Mouse (Mus musculus) bone marrow, adult 2 months (tissue): ENCODE results near the gene Trir. TPM values are rescaled to one million over a fixed set of nuclear protein-coding genes. Genes with fewer than 3 reads are reported as not detected.

Source experiments
- H3K27ac ChIP-seq: fragments of 200-500 bp; 2 replicates; pipeline ENCODE4 v1.5.1; 2012; ENCODE audit warnings: low read depth, mild to moderate bottlenecking, control low read depth, inconsistent platforms, low read length; ENCODE audit not compliant: control insufficient read depth, poor library complexity, insufficient read depth
- H3K4me1 ChIP-seq: fragments of 200-500 bp; 2 replicates; pipeline ENCODE4 v1.6.1; 2011; ENCODE audit warnings: low read length; ENCODE audit not compliant: control insufficient read depth, insufficient read depth
- H3K4me3 ChIP-seq: fragments of 200-500 bp; replicated peaks from 2 replicates; pipeline ENCODE3; 2011; ENCODE audit warnings: mild to moderate bottlenecking, low read depth, low read length, control low read depth; ENCODE audit not compliant: control insufficient read depth
- CTCF ChIP-seq: fragments of 200-500 bp; IDR thresholded peaks from 2 replicates; pipeline ENCODE4 v1.5.1; 2011; ENCODE audit warnings: low read length, control low read depth; ENCODE audit not compliant: control insufficient read depth, insufficient read depth
- POLR2A ChIP-seq: fragments of 200-500 bp; IDR thresholded peaks from 2 replicates; pipeline ENCODE4 v1.6.1; 2011; ENCODE audit warnings: low read depth, mild to moderate bottlenecking, control low read depth, low read length, borderline replicate concordance; ENCODE audit not compliant: control insufficient read depth
- WGBS: fragments of 180-500 bp; shearing (Covaris S2); methylation state at CpG from one replicate; pipeline ENCODE4 v1.1.7; 2018; 5-methylcytosine and 5-hydroxymethylcytosine counted together
- polyA plus RNA-seq: library from polyadenylated mRNA; stranded (reverse); fragments of >200 nt; gene quantifications from 2 replicates; pipeline ENCODE4 v1.2.4, GENCODE M21; 2011; ENCODE audit warnings: low replicate concordance; ENCODE audit not compliant: missing spikeins, insufficient read depth, insufficient read length

Gene Trir
- polyA plus RNA-seq, 1 experiment, result 300 TPM

DNA sequence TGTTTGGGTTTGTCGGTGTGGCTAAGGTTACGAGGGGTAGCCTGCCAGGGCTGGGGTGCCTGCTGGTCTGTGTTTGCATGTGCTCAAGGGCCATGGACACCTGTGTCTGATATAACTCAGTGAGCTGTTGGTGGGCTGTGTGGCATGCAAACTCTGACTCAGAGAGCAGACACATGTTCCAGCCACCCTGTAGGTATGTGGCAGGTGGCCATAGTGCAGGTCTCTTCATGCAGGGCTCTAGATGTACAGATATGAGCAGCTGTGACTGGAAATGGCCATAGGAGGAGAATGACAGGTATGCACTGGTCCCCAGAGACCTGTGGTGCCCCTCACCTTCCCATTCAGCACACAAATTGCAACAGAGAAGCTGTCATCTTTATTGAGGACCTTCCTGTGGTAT, 40.5 kb downstream of the Trir start:
- 94% methylated on average over 2 of the region's 2 CpGs for WGBS

GRCm38 (mm10) chr8:85067982-85068381, 41.4 kb downstream of the Trir start, which contains the start of gene Gm5741:
Gm5741 (minus strand) TSS chr8:85067982.
- no peak for TF ChIP-seq CTCF
- TF ChIP-seq POLR2A, result no peak
- Histone ChIP-seq H3K4me1 (no peaks in the 10 kb centered on the region; the same call in 1 of the 2 replicates), H3K27ac (no peak within 1 kb of the TSS), H3K4me3 (no peak within 1 kb of the TSS)

More for the DNA sequence above, 40.5 kb downstream of the Trir start:
- Histone ChIP-seq H3K4me3 (no peak overlapping the region), H3K4me1 (no peaks in the 10 kb centered on the region; the same call in 1 of the 2 replicates), H3K27ac (no peak overlapping the region)
- TF ChIP-seq CTCF (no peak), POLR2A (no peak)

DNA sequence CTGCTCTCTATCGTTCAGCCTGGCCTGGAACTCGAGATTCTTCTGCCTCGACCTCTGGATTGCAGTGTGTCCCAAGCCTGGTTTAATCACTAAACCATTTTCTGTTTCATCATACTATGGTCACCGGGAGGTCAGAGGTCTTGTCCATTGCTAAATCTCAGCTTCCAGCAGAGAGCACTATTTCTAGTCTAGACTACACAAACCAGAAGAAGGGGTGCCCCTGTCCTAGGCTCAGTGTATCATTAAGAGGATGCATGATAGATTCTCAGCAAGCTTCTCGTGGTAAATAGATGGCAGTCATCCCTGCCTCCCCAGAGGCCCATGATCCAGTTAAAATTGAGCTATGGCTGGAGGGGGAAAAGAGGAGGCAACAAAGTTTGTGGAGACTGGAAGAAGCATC, 44.4 kb downstream of the Trir start:
- TF ChIP-seq CTCF, result no peak
- no peak for TF ChIP-seq POLR2A

DNA sequence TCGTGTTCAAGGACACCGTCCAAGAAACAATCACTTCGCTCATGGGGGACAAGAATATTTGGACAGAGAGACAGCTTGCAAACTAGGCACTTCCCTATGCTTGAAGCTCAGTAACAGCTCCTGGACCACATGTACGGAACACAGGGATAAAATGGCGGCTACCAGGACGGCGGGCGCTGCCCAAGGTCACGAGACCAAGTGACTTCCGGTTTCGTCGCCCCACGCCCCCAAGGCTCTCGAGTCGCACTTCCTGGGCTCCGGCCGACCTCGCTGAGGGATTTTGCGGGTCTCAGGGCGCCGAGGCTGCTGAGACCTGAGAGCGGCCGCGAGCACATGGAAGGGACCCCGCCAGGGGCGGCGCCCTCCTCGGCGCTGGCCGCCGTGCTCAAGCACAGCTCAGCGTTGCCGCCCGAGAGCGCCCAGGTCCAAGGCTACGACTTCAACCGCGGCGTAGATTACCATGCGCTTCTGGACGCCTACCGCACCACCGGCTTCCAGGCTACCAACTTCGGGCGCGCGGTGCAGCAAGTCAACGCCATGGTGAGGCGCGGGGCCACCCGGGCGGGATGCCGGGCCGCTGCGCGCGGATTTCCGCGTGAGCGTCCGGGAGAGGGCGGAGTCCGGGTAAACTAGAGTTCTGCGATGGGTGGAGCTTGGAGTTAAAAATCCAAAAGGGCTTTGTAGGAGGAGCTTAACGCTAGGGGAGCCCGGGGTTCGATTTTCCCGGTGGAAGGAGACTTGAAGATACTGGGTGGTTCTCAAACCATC, 45.1 kb downstream of the Trir start, which contains the start of gene Dhps:
Gene Dhps, plus strand, starts transcription at position 244 of the 768 bp plus-strand sequence.
- Histone ChIP-seq H3K4me3 (peak within 1 kb of the TSS; percentile 95), H3K4me1 (no peaks in the 10 kb centered on the region; the same call in 1 of the 2 replicates), H3K27ac (peak within 1 kb of the TSS; percentile 94)
- peak; percentile 56; the same call in 1 of the 2 replicates for TF ChIP-seq POLR2A
- TF ChIP-seq CTCF, result no peak; the same call in 1 of the 2 replicates
- WGBS, result under 1% methylated on average over 68 of the region's 68 CpGs

More for the DNA sequence above, 44.4 kb downstream of the Trir start:
- Histone ChIP-seq H3K4me1 (no peaks in the 10 kb centered on the region; the same call in 1 of the 2 replicates), H3K27ac (no peak overlapping the region), H3K4me3 (no peak overlapping the region)
- WGBS, result 60% methylated on average over 5 of the region's 5 CpGs

GRCm38 (mm10) chr8:85072364-85072929, 45.8 kb downstream of the Trir start:
- Histone ChIP-seq H3K4me1 (no peaks in the 10 kb centered on the region; the same call in 1 of the 2 replicates), H3K27ac (no peak overlapping the region), H3K4me3 (peak overlapping the region; percentile 95)
- TF ChIP-seq POLR2A, result no peak
- TF ChIP-seq CTCF, result no peak
- 41% methylated on average over 9 of the region's 9 CpGs for WGBS

GRCm38 (mm10) chr8:85073041-85073612, 46.5 kb downstream of the Trir start:
- Histone ChIP-seq H3K4me1 (no peaks in the 10 kb centered on the region; the same call in 1 of the 2 replicates), H3K27ac (no peak overlapping the region), H3K4me3 (peak overlapping the region; percentile 2)
- TF ChIP-seq POLR2A (no peak), CTCF (no peak)
- 92% methylated on average over 15 of the region's 15 CpGs for WGBS

DNA sequence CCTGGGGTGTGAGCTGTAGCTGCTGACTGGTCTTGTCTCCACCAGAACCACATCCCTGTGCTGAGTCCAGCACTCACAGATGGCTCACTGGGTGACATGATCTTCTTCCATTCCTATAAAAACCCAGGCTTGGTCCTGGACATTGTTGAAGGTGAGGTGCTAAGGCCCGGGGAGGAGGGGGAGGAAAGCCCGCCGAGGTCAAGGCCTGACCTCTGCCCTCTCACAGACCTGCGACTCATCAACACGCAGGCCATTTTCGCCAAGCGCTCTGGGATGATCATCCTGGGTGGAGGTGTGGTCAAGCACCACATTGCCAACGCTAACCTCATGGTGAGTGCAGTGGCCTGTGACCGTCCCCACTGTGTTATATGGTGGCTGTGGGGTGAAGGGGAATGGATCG, 47.5 kb downstream of the Trir start:
- Histone ChIP-seq H3K27ac (no peak overlapping the region; the same call in 1 of the 2 replicates), H3K4me1 (no peaks in the 10 kb centered on the region; the same call in 1 of the 2 replicates), H3K4me3 (no peak overlapping the region)
- TF ChIP-seq POLR2A (no peak), CTCF (no peak)
- WGBS, result 91% methylated on average over 10 of the region's 10 CpGs

GRCm38 (mm10) chr8:85074617-85075016, 48.0 kb downstream of the Trir start:
- WGBS, result 93% methylated on average over 10 of the region's 10 CpGs
- Histone ChIP-seq H3K27ac (no peak overlapping the region), H3K4me3 (no peak overlapping the region), H3K4me1 (no peaks in the 10 kb centered on the region; the same call in 1 of the 2 replicates)
- TF ChIP-seq POLR2A (no peak), CTCF (no peak)
